Mouse (Mus musculus) left cerebral cortex, postnatal 10 days (tissue): ENCODE measurements around the gene Pdzrn4. TPM values are rescaled to one million over a fixed set of nuclear protein-coding genes. Genes with fewer than 3 reads are reported as not detected.
A peak's percentile ranks its signal among the peaks of the same experiment; 100 is the strongest.

Experiments used
- DNase-seq, 2 experiments: peaks; one replicate each; pipeline ENCODE4 v3.0.0; 2021 to 2022; ENCODE audit warnings: low spot score in 2 of 2, mixed read lengths in 1 of 2; ENCODE audit errors: extremely low spot score in 1 of 2
- intact Hi-C: fragments of 180-260 bp; cut with DNase I; formaldehyde crosslinking; loops from one replicate; pipeline ENCODE4 v1.15.1; 2025
- total RNA-seq, 2 experiments: library from RNA; stranded (reverse); gene quantifications; 2 replicates each; pipeline ENCODE4 v1.2.3; 2021

Gene Pdzrn4
- total RNA-seq, 2 experiments from 2014 or later: 16.4 to 18.5 TPM

DNA sequence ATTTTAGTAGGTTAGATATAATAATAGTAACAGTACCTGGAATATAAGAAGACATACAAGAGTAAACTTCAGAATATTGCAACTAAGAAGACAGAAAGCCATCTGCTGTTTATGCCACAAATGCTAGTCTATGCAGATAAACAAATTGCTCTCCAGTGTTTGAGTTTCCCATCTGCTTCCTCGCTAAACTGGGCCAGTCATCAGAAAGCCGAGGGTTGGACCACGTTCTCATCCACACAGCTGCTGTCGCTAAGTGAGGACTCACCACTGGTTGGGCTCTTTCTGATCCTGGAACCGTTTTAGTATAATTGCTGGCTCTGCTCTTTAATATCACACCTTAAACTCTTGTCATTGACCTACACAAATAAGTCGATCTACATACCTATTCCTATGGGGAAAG, 85.5 kb downstream of the Pdzrn4 start:
- DNase-seq: peak in 1 of 2 experiments; percentile 11
- intact Hi-C loops: no loop called here

- DNase-seq: no peak
- intact Hi-C loops: no loop called here
Observed at GRCm38 (mm10) chr15:92491376-92491775, 94.7 kb downstream of the Pdzrn4 start.

DNA sequence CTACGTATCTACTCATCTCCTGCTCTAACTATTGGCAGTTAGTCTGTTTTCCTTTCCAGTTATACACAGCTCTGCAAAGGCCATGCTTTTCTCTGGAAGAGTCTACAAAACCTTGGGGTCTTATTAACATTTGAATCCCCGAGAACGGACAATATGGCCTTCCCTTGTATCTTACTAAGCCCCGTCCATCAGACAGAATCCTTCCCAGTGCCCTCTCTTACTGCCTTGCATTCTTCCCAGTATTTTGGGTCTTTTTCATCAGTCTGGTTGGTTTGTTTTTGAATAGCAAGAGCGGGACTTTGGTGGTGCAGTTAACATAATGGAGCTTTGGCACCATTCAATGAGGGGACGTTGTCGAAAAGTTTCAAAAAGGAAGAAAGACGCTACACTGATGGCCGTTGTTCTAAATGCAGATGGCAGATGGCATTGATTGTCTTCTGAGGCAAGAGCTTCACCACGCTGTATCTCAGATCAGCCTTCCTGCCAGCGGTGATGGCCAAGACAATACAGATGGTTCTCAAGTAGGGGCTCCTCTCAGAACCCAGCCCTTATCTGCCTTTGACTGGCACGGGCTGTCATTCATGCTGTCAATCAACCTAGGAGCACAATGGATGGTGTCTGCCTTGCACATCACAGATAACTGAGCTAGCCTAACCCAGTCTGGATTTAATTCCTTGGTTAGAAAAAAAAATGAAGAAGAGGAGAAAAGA, 98.9 kb downstream of the Pdzrn4 start:
- DNase-seq: no peak
- intact Hi-C loops: no loop called here

- intact Hi-C loops: no loop called here
- no peak for DNase-seq
Observed at GRCm38 (mm10) chr15:92500276-92500838, 103.7 kb downstream of the Pdzrn4 start.

DNA sequence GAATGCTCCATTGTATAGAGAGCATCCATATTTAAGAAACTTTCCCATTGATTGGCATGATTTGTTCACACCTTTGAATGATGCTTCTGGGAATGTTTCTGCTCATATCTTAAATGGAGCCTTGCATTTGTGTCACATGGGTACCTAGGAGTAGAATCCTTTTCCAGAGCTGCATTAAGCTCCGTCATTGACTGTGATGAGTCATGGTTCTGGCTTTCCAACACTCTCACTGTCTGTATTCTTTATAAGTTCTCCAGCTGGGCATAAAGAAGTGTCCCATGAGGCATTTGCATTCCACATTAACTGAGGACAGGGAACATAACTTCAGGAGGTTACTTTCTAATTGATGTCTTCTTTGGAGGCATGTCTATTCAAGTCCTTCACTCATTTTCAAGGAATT, 106.1 kb downstream of the Pdzrn4 start:
- no peak for DNase-seq
- intact Hi-C loops: no loop called here

GRCm38 (mm10) chr15:92509372-92509771, 112.7 kb downstream of the Pdzrn4 start:
- intact Hi-C loops: no loop called here
- DNase-seq: no peak

DNA sequence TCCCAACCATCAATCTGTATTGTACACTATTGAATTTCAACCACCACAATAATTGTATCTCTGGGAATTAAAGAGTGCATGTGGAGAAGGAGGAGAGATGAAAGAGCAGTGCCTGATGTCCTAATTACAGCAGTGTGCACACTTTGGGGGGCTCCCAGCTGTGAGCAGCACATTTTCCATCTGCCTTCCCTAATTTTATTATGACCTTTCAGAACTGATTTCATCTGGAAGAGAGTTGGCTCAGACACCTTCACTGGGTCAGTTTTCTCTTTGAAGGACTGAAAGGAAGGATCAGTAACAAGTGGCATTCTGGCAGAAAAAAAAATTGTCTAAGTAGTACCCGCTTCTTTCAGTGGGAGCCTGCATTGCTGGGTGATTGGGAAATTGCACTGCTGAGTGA, 119.0 kb downstream of the Pdzrn4 start:
- DNase-seq: no peak
- intact Hi-C loops: no loop called here

DNA sequence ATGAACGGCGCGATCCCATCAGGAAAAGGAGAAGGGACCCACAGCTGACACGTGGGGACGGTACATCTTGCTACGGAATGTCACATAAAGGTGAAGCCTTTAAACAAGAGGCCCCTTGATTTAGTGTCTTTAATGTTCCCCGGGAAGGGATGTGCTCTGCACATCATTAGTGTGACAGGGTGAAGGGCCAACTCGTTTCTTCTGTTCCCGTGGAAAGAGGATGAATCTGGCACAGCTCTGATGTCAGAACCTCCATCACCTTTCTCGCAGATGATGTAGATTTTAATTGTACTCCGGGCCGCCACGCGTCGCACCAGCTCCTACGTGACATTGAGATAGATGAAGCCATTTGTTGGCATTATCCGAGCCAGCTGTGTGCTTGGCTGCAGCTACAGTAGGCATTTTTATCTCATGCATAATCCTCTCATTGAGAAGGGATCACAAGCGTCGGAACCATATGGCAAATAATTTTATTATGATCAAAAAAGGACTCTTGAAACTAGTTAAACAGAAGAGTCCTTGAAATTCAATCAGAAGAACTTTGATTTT, 124.1 kb downstream of the Pdzrn4 start:
- no peak for DNase-seq
- intact Hi-C loops: no loop called here

GRCm38 (mm10) chr15:92521686-92522085, 125.0 kb downstream of the Pdzrn4 start:
- peak in 1 of 2 experiments; percentile 36 for DNase-seq
- intact Hi-C loops: no loop called here

- intact Hi-C loops: no loop called here
- DNase-seq: no peak
Observed at GRCm38 (mm10) chr15:92524917-92525316, 128.2 kb downstream of the Pdzrn4 start.

GRCm38 (mm10) chr15:92525416-92525815, 128.7 kb downstream of the Pdzrn4 start:
- intact Hi-C loops: no loop called here
- DNase-seq: no peak

DNA sequence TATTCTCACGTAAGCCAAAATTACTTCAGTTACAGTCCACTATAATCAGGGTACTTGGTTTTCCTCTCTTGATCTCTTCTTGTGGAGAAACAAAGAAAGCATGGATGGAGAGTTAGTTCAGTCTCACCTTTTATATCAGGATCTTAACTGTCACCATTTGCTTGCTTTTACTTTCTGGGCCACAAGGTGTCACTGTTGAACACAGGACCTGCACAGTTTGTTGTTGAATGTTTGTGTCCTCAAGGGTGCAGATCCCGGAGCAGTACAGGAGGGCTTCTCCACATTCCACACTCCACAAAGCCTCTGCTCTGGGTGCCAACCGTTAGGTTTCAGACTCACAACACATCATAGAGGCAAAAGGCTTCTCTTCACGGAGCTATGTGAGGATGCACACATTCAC, 130.1 kb downstream of the Pdzrn4 start:
- intact Hi-C loops: no loop called here
- no peak for DNase-seq

DNA sequence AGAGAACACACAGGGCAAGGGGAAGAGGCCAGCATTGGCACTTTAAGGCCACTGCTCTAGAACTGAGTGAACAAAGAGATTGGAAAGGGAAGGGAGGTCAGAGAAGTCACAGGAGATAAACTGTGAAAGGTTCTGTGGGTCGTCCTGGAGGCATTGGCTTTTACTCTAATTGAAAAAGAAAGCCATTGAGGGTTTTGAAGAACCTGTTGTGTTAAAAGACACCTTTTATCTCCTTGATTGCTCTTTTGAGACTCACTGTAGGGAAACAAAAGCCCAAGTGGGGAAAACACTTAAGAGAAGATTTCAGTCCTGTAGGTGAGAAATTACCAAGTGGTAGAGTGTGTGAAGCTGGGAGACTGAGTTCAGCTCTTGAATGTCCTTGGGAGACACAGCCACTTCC, 146.6 kb downstream of the Pdzrn4 start:
- intact Hi-C loops: no loop called here
- DNase-seq: no peak

DNA sequence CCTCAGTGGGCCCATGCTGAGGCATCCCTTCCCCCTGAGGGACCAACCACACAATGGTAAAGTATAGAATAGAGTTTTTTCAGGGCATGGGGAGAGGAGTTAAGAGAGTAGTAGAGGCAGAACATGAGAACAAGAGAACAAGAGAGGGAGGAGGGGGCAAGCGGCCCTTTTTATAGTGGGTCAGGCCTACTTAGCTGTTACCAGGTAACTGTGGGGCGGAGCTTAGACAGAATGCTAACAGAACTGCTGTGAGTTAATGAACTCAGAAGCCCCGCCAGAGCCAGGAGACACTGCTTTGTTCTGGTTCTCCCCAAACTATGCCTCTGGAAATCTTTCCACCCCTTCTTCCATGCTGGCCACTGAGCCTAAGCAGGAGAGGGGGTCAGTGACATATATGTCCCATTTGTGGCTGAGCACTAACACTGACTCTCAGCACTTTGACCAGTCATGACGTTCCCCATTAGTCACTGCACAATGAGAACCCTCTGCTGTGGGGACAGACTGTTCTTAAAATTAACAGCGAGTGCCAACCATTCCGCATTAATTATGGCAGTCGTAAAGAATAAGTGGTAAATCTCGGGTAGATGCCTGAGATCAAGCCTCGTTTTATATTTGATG, 150.7 kb downstream of the Pdzrn4 start:
- no peak for DNase-seq

GRCm38 (mm10) chr15:92555012-92555574, 158.4 kb downstream of the Pdzrn4 start:
- no peak for DNase-seq
- intact Hi-C loops: no loop called here

More for the DNA sequence above, 150.7 kb downstream of the Pdzrn4 start:
- intact Hi-C loops: no loop called here

GRCm38 (mm10) chr15:92555716-92556115, 159.0 kb downstream of the Pdzrn4 start:
- intact Hi-C loops: no loop called here

GRCm38 (mm10) chr15:92558592-92558991, 161.9 kb downstream of the Pdzrn4 start:
- DNase-seq: no peak
- intact Hi-C loops: no loop called here

More at GRCm38 (mm10) chr15:92555716-92556115, 159.0 kb downstream of the Pdzrn4 start:
- no peak for DNase-seq

DNA sequence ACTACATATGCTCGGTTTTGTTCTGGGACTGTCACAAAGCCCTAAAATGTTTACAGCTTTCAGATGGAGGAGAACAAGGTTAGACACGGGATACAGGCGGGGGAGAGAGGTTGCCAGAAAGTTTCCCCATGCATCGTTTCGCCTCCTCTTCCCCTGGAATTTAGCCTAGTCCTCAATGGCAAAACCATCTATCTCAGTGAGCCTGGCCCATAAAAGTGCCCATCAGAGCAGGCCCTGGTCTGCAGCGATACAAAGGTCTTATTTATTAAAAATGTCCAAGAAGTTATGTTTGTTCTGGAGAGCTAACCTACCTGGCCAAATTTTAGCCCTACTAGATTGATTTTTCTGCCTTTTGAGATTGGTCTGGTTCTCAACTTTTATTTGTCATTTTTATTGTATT, 165.5 kb downstream of the Pdzrn4 start:
- no peak for DNase-seq
- intact Hi-C loops: no loop called here

DNA sequence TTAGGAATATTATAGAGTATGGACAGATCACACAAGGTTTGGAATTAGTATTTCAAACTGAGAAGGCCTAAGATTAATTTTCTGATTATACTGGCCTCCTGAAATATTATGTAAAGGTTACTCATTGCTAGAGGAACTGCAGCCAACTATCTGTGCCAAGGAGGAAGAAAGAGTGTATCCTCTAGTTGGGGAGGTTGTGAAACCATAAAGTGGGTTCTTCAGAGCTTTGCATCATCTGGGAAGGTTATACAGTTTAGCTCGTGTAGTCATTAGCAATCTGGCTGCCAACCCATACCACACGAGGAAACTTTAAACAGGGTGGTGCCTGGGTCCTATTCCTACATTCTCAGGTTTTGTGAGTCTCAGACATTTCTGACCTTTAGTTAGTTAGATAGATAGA, 166.9 kb downstream of the Pdzrn4 start:
- intact Hi-C loops: no loop called here
- no peak for DNase-seq
